Mouse (Mus musculus) forebrain, embryonic 15.5 days (tissue): ENCODE data around the gene Cachd1. TPM values are rescaled to one million over a fixed set of nuclear protein-coding genes. Genes with fewer than 3 reads are reported as not detected.

Source experiments
- ATAC-seq: fragments of 200-750 bp; cut with Nextera tagmentation; replicated peaks from 2 replicates; pipeline ENCODE4 v1.8.0; 2017; ENCODE audit warnings: mild to moderate bottlenecking, moderate TSS enrichment, moderate library complexity
- H3K27ac ChIP-seq: fragments of 300-500 bp; sonication (generic); replicated peaks from 2 replicates; pipeline ENCODE4 v1.5.1; 2015; ENCODE audit warnings: mild to moderate bottlenecking, inconsistent platforms
- H3K27me3 ChIP-seq: fragments of 300-500 bp; sonication (generic); 2 replicates; pipeline ENCODE4 v1.6.1; 2015; ENCODE audit warnings: inconsistent platforms
- H3K36me3 ChIP-seq: fragments of 300-500 bp; sonication (generic); 2 replicates; pipeline ENCODE4 v1.6.1; 2015; ENCODE audit warnings: mild to moderate bottlenecking, inconsistent platforms
- H3K4me1 ChIP-seq: fragments of 300-500 bp; sonication (generic); 2 replicates; pipeline ENCODE4 v1.6.1; 2015; ENCODE audit warnings: inconsistent platforms
- H3K4me2 ChIP-seq: fragments of 300-500 bp; sonication (generic); replicated peaks from 2 replicates; pipeline ENCODE4 v1.6.1; 2015; ENCODE audit warnings: mild to moderate bottlenecking, inconsistent platforms
- H3K4me3 ChIP-seq: fragments of 300-500 bp; sonication (generic); 2 replicates; pipeline ENCODE4 v1.5.1; 2015; ENCODE audit warnings: mild to moderate bottlenecking, inconsistent platforms
- H3K9ac ChIP-seq: fragments of 300-500 bp; sonication (generic); replicated peaks from 2 replicates; pipeline ENCODE4 v1.6.1; 2015; ENCODE audit warnings: mild to moderate bottlenecking, inconsistent platforms
- H3K9me3 ChIP-seq: fragments of 300-500 bp; sonication (generic); 2 replicates; pipeline ENCODE4 v1.6.1; 2016; ENCODE audit warnings: inconsistent platforms
- WGBS: fragments of 180-500 bp; shearing (Covaris S2); methylation state at CpG from one replicate; pipeline ENCODE4 v1.1.7; 2015; ENCODE audit warnings: mixed read lengths; 5-methylcytosine and 5-hydroxymethylcytosine counted together
- polyA plus RNA-seq: library from polyadenylated mRNA; unstranded; fragments of >200 nt; fragmentation: Nextera tagmentation; extraction: Ambion mirVana; gene quantifications from 2 replicates; pipeline ENCODE4 v1.2.1, GENCODE M21; 2015

The Cachd1 gene
- polyA plus RNA-seq = 18.1 and 20.3 TPM in 2 replicates

GRCm38 (mm10) chr4:100776043-100776870 lies at the start of gene Cachd1:
Gene Cachd1 (plus strand): TSS chr4:100776675.
- Histone ChIP-seq H3K4me1 (peaks cover 38% of the 10 kb centered on the region), H3K27ac (peak within 1 kb of the TSS; percentile 92), H3K4me3 (peak within 1 kb of the TSS; percentile 79), H3K36me3 (no peaks in the 10 kb centered on the region), H3K9me3 (no peaks in the 10 kb centered on the region), H3K9ac (peak within 1 kb of the TSS; percentile 80), H3K4me2 (peak within 1 kb of the TSS; percentile 92), H3K27me3 (no peaks in the 10 kb centered on the region)
- peak; percentile 84 for ATAC-seq
- WGBS = under 1% methylated on average over 50 of the region's 50 CpGs

DNA sequence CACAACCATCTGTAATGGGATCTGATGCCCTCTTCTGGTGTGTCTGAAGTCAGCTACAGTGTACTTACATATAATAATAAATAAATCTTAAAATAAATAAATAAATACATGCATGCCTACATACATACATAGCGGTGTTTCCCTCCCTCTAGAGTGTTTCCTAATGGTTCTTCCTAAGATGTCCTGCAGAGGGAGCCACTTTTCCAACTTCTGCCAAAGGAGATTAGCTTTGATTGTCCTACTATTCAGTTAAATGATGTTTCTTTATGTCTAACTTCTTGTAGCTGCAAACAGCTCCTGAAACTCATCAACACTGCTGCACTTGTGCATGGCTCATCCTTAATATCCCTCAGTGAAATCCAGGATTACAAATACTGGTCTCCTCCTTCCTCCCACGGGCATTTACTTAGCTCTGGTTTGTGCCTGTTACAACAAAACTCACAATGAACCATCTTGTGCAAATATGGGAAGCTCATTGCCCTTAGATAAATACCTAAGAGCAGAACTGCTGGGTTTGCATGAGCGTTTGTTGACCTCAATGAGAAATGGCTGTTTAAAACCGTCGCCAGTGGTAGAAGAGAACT lies 47.5 kb upstream of the Cachd1 start:
- WGBS = 87% methylated on average over 5 of the region's 5 CpGs
- H3K9me3 ChIP-seq = no peaks in the 10 kb centered on the region

GRCm38 (mm10) chr4:100735098-100735935 lies 41.2 kb upstream of the Cachd1 start:
- H3K4me1 ChIP-seq = peaks cover 16% of the 10 kb centered on the region
- no peak overlapping the region for H3K4me3 ChIP-seq
- no peak overlapping the region for H3K4me2 ChIP-seq
- no peaks in the 10 kb centered on the region for H3K27me3 ChIP-seq
- H3K36me3 ChIP-seq = no peaks in the 10 kb centered on the region
- peak; percentile 58 for ATAC-seq
- no peak overlapping the region; the same call in 1 of the 2 replicates for H3K27ac ChIP-seq
- H3K9me3 ChIP-seq = no peaks in the 10 kb centered on the region
- WGBS = 33% methylated on average over 9 of the region's 9 CpGs
- no peak overlapping the region for H3K9ac ChIP-seq

More for the DNA sequence above, 47.5 kb upstream of the Cachd1 start:
- Histone ChIP-seq H3K27ac (no peak overlapping the region), H3K4me3 (no peak overlapping the region), H3K36me3 (no peaks in the 10 kb centered on the region), H3K4me2 (no peak overlapping the region), H3K9ac (no peak overlapping the region), H3K27me3 (no peaks in the 10 kb centered on the region), H3K4me1 (no peaks in the 10 kb centered on the region)
- no peak for ATAC-seq

GRCm38 (mm10) chr4:100735936-100736349 lies 40.5 kb upstream of the Cachd1 start:
- peak; percentile 64 for ATAC-seq
- Histone ChIP-seq H3K9ac (no peak overlapping the region), H3K36me3 (no peaks in the 10 kb centered on the region), H3K27me3 (no peaks in the 10 kb centered on the region), H3K4me1 (peaks cover 16% of the 10 kb centered on the region), H3K9me3 (no peaks in the 10 kb centered on the region), H3K27ac (no peak overlapping the region), H3K4me3 (no peak overlapping the region), H3K4me2 (no peak overlapping the region)
- WGBS = 8% methylated on average over 9 of the region's 9 CpGs

- 88% methylated on average over 8 of the region's 8 CpGs for WGBS
- ATAC-seq = no peak
Measured at GRCm38 (mm10) chr4:100743615-100744014, 32.9 kb upstream of the Cachd1 start.

GRCm38 (mm10) chr4:100752278-100752677 lies 24.2 kb upstream of the Cachd1 start:
- Histone ChIP-seq H3K4me1 (no peaks in the 10 kb centered on the region), H3K36me3 (no peaks in the 10 kb centered on the region), H3K27me3 (no peaks in the 10 kb centered on the region), H3K9ac (no peak overlapping the region), H3K27ac (no peak overlapping the region), H3K9me3 (no peaks in the 10 kb centered on the region), H3K4me3 (no peak overlapping the region), H3K4me2 (no peak overlapping the region)
- WGBS = 84% methylated on average over 2 of the region's 2 CpGs
- ATAC-seq = no peak

More at GRCm38 (mm10) chr4:100743615-100744014, 32.9 kb upstream of the Cachd1 start:
- Histone ChIP-seq H3K36me3 (no peaks in the 10 kb centered on the region), H3K4me3 (no peak overlapping the region), H3K27ac (no peak overlapping the region), H3K4me1 (no peaks in the 10 kb centered on the region), H3K27me3 (no peaks in the 10 kb centered on the region), H3K9me3 (no peaks in the 10 kb centered on the region), H3K9ac (no peak overlapping the region), H3K4me2 (no peak overlapping the region)

- 88% methylated on average over 8 of the region's 8 CpGs for WGBS
- H3K9me3 ChIP-seq = no peaks in the 10 kb centered on the region
- no peak overlapping the region for H3K27ac ChIP-seq
- no peak overlapping the region for H3K4me2 ChIP-seq
- H3K4me3 ChIP-seq = no peak overlapping the region
- no peaks in the 10 kb centered on the region for H3K27me3 ChIP-seq
- H3K4me1 ChIP-seq = no peaks in the 10 kb centered on the region
- H3K36me3 ChIP-seq = no peaks in the 10 kb centered on the region
- H3K9ac ChIP-seq = no peak overlapping the region
- ATAC-seq = no peak
Measured at GRCm38 (mm10) chr4:100755632-100756031, 20.8 kb upstream of the Cachd1 start.

DNA sequence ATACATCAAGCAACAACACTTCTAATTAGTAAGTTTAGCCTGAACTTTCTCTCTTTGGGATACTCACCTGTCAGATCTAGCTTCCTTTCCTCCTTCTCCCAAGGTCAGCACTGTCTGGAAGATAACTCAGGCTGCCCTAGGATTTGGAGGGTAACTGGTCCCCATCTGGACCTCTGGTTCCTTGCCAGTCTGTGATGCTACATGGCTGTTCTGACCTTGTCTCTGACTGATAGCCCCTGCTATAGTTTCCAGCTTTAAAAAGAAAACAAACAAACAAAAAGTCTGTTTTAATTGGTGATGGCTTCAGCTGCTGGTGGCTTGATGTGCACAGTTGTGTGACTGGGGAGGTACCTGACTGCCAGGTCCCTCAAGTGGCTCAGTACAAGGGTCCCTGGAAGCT lies 20.0 kb upstream of the Cachd1 start:
- Histone ChIP-seq H3K36me3 (no peaks in the 10 kb centered on the region), H3K4me3 (no peak overlapping the region), H3K27ac (no peak overlapping the region), H3K9ac (no peak overlapping the region), H3K4me1 (no peaks in the 10 kb centered on the region), H3K4me2 (no peak overlapping the region), H3K9me3 (no peaks in the 10 kb centered on the region), H3K27me3 (no peaks in the 10 kb centered on the region)
- no peak for ATAC-seq

GRCm38 (mm10) chr4:100758265-100758898 lies 18.1 kb upstream of the Cachd1 start:
- no peak for ATAC-seq
- WGBS = 83% methylated on average over 6 of the region's 6 CpGs
- Histone ChIP-seq H3K9me3 (no peaks in the 10 kb centered on the region), H3K4me2 (no peak overlapping the region), H3K9ac (no peak overlapping the region), H3K27ac (no peak overlapping the region), H3K27me3 (no peaks in the 10 kb centered on the region), H3K36me3 (no peaks in the 10 kb centered on the region), H3K4me1 (no peaks in the 10 kb centered on the region), H3K4me3 (no peak overlapping the region)

DNA sequence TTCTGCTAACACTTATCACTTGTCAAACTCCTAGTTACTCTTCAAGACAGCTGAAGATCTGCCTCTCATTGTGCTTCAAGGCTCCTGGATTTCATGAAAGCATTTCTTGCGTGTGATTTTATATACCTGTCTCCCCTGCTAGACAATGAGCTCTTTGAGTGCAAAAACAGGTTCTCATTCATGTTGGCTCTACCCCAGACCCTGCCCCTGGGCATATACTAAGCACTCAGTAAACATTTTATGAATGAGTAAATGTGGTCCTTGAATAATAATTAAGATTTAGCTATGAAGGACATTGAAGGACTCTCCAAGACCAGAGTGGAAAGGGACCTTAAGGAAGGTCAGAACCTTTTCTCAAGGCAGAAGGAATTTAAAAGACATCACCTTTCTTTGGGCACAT lies 16.9 kb upstream of the Cachd1 start:
- Histone ChIP-seq H3K9ac (no peak overlapping the region), H3K4me1 (no peaks in the 10 kb centered on the region)

DNA sequence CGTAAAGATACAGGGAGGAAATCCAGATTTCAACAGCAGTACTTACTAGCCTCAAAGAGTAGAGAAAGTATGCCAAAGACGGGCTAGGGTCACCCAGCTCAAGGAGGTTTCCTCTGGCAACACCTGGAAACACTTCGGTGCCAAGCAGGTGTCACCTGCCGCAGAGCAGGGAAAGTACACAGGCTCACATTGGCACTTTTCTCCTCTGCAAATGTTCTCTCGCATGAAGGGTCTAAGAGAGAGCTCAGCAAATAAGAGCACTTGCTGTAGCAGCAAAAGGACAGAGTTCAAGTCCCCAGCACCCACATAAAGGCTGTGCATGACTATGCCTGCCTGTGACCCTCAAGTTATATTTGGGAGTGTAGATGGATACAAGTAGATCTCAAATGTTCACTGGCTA lies 16.1 kb upstream of the Cachd1 start:
- WGBS = 95% methylated on average over 5 of the region's 5 CpGs
- Histone ChIP-seq H3K27ac (no peak overlapping the region), H3K4me2 (no peak overlapping the region), H3K9ac (no peak overlapping the region), H3K9me3 (no peaks in the 10 kb centered on the region), H3K27me3 (no peaks in the 10 kb centered on the region), H3K4me3 (no peak overlapping the region), H3K36me3 (no peaks in the 10 kb centered on the region), H3K4me1 (no peaks in the 10 kb centered on the region)
- no peak for ATAC-seq

More for the DNA sequence above, 16.9 kb upstream of the Cachd1 start:
- no peak overlapping the region for H3K4me3 ChIP-seq
- H3K36me3 ChIP-seq = no peaks in the 10 kb centered on the region
- no peak overlapping the region for H3K4me2 ChIP-seq
- no peak for ATAC-seq
- no peaks in the 10 kb centered on the region for H3K27me3 ChIP-seq
- H3K9me3 ChIP-seq = no peaks in the 10 kb centered on the region
- no peak overlapping the region for H3K27ac ChIP-seq
- 78% methylated on average over 1 of the region's 1 CpGs for WGBS
